Mouse (Mus musculus): ENCODE data around the gene Tmem179b.
"Not testable (repeated sequence)": the region's sequence is repeated elsewhere in the genome, so short reads cannot be mapped to it uniquely, and the experiment has no call there.

The Tmem179b gene

DNA sequence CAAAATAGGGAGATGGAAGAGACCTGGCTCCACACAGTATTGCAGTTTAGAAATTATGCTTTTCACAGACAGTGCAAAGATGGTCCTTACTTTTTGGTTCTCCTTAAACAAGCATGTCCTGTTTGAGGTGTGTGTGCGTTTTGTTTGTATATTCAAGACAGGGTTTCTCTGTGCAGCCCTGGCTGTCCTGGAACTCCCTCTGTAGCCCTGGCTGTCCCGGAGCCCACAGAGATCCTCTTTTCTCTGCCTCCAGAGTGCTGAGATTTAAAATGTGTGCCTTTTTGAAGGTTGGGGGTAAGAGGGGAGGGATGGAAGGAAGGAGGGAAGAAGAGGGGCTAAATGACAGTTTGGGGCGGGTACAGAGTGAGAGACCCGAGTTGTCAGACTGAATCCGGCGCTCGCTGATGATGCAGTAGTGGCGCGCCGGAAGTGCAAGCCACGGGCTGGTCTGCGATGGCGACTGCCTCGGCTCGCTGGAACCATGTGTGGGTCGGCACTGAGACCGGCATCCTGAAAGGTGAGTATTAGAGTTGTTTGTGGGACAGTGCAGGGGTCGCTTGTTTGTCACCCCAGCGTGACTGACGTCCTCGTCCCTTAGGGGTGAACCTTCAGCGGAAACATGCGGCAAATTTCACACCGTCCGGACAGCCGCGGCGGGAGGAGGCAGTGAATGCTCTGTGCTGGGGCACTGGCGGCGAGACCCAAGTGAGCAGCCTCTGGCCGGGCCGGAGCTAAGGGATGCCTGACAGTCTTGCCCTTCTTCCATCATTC is 38.7 kb downstream of the Tmem179b start, which contains the start of gene Wdr74:
TSS of gene Wdr74 (plus strand) at position 439 of the 771 bp plus-strand sequence.
- peak; percentile 54 to 75 for DNase-seq (ENCODE audit: low read depth in 1 of 2, low spot score in 2 of 2)

DNA sequence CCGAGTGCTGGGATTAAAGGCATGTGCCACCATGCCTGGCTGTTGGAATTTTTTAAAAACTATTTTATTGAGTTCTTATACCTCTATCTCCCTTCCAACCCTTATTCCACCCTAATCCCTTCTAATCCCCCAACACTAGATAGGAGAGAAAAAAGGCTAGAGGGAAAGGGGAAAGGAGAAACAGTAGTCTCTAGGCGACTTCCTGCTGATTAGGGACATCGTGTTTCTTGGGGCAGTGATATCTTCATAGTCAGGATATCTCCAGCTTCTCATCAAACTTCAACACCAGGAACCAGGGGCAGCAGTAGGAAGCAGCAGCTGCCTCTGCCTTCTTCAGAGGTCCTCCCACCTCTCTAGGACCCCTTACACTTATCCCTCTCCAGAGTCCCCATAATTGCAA is 39.9 kb downstream of the Tmem179b start:
- no peak for DNase-seq (ENCODE audit: low read depth in 1 of 2, low spot score in 2 of 2)

DNA sequence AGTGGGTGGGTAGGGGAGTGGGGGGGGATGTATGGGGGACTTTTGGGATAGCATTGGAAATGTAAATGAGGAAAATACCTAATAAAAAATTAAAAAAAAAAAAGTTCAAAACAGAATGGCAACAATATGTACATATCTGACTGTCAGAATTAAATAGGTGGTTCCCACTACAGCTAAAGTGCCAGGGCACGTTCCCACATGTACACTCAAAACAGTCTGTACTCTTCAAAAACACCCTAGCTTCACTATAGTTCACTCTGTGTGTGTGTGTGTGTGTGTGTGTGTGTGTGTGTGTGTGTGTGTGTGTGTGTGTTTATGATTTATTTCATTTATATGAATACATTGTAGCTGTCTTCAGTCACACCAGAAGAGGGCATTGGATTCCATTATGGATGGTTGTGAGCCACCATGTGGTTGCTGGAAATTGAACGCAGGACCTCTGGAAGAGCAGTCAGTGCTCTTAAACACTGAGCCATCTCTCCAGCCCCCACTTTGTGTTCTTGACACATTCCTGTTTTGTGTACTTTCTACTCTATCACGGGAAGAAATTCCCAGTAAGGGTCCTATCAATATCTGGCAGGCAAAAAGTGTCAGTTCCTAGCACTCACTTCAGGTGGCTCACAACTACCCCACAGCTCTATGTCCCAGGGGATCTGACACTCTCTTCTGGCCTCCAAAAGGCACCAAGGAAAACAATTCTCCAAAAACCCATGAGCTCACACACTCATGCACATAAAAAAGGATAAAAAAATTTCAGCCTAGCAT is 45.8 kb downstream of the Tmem179b start:
- not testable (repeated sequence) for DNase-seq (ENCODE audit: low read depth in 1 of 2, low spot score in 2 of 2)

GRCm38 (mm10) chr19:8727495-8728114 is 46.7 kb downstream of the Tmem179b start:
- no peak for DNase-seq (ENCODE audit: low read depth in 1 of 2, low spot score in 2 of 2)

DNA sequence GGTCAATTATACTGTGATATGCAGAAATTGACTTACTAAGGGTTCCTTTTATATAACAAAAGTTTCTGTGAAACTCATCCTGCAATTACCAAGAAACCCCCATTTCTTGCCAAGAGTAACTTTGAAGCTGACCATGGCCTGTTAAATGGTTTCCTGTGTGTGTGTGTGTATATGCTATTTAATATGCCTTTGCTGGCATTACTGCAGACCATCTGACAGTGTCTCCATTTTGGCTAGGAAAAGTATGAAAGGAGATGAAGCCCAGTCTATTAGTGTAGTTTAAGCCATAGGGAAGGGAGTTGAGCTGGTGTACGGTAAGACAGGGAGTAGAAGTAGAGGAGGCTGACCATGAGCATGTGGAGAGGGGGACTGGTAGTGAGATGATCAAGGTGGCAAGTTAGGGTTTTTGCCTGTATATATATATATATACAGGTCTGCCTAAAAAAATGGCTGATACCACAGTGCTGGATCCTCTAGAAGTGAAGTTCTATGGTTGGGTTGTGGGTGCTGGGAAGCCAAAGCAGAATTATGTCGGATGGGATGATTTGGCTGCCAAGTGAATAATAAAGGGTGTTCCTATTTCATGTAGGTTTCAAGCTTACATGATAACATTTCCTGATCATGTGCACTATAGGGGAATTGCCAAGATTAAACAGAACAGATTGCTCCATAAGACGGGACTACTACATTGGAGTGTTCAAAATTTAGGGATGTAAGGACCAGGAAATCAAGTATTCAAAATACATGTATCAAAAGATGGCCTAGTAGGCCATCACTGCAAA is 47.5 kb downstream of the Tmem179b start:
- no peak for DNase-seq (ENCODE audit: low read depth in 1 of 2, low spot score in 2 of 2)

GRCm38 (mm10) chr19:8725081-8725613 is 49.1 kb downstream of the Tmem179b start:
- DNase-seq (ENCODE audit: low read depth in 1 of 2, low spot score in 2 of 2), result no peak

GRCm38 (mm10) chr19:8724392-8724791 is 49.9 kb downstream of the Tmem179b start:
- DNase-seq (ENCODE audit: low read depth in 1 of 2, low spot score in 2 of 2), result no peak

DNA sequence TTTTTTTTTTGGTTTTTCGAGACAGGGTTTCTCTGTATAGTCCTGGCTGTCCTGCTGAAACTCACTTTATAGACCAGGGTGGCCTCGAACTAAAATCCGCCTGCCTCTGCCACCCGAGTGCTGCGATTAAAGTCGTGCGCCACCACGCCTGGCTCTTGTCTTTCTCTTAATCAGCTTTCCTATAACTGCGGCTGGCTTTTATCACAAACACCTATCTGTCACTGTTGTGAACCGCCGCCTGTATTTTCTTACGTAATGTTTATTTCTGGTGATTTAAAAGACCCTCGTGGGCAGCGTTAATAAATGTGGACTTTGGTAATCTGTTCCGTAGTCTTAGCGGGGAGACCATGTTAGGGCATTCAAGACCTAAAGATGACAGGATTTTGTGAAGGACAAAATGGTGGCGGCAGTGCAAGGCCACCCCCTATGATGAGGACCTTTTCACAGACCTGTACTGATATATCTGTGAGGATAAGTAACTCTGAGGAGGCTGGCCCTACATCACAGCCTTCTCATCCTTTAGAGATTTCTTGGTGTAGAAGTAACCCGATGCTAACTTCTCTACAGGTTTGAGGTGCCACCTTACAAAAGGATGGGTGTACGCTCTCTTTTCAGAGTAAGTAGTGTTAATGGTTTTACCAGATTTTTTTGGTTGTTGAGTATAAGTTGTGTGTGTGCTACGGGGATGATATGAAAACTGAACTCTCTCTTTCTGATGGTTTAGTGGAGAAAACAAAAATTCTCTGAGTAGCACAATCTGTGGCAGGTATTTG is 50.5 kb downstream of the Tmem179b start:
- DNase-seq (ENCODE audit: low read depth in 1 of 2, low spot score in 2 of 2), result no peak

DNA sequence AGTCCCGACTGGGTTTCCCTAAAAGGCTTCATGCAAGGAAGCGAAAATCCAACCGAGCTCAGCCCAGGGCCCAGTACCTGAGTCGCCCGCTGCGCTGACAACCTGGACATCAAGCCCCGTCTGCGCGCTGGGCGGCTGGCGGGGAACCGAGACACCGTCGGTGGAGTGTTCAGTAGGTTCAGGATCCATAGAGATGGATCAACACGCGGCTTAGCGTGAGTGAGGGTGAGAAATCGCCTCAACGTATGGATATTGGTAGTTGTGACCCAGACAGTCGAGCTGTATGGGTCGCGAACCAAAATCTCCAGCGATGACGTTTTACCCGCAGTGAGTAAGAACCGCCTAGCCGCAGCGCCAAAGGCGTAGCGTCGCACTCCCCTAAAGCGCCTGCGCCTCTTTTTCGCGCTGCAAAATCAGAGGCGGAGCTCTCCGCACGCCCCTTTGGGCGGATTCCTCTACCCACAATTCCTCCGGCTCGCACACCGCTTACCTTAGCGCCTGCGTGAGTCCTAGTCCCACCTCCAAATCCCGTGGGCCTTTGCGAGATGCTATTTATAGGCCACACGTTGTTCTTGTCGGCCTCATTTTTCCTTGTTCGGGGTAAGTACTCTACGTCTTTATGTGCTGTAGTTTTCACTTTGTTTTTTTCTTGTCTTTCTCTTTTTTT is 51.2 kb downstream of the Tmem179b start, which contains the start of gene Slc3a2:
TSS of gene Slc3a2 (minus strand) at position 463 of the 667 bp plus-strand sequence.
- peak; percentile 92 to 95 for DNase-seq (ENCODE audit: low read depth in 1 of 2, low spot score in 2 of 2)

DNA sequence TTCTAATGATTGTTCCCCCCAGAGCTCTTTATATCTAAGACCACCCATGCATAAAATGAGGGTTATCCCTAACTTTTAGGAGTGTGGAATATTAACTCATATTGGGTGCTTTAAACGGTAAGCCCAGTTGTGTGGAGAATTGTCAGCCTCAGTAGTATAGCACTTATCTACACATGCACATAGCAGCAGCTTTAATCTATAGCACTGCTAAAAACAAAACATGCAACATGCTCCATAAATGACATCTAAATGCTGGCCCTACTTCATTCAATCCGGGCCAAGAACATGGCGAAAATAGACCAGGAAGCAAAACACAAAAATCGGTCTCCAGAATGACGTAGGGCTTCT is 51.7 kb downstream of the Tmem179b start:
- no peak for DNase-seq (ENCODE audit: low read depth in 1 of 2, low spot score in 2 of 2)

Data from monocyte, adult 2 months (primary cell).